Mouse (Mus musculus) natural killer cell, adult 2 months (primary cell): ENCODE results near the gene Rpain.
A peak's percentile ranks its signal among the peaks of the same experiment; 100 is the strongest.

Experiments used
- DNase-seq, 2 experiments: peaks; one replicate each; pipeline ENCODE4 v3.0.0; 2022; ENCODE audit warnings: low spot score in 2 of 2

Rpain gene

GRCm38 (mm10) chr11:70969821-70970559 lies at the start of gene Rpain, which contains the start of gene Nup88:
TSS of gene Rpain (plus strand) at chr11:70970213.
TSS of gene Nup88 (minus strand) at chr11:70969973.
- DNase-seq: peak; percentile 87 to 90

DNA sequence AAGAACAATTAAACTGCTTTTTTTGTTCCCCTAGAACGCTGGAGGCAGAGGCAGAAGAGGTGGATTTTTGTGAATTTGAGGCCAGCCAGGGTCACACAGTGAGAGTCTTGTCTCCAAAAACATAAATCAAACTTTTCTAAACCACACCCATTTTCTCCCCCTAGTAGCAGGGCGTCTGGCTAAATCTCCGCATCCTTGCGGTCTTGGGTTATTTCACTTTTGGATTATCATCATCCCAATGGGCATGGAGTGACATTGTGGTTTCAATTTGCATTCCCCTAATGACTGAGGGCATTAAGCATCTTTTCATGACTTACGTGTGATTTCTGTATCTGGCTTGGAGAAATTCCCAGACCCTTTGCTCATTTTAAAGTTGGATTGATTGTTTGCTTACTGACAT lies 38.6 kb upstream of the Rpain start:
- DNase-seq: no peak

DNA sequence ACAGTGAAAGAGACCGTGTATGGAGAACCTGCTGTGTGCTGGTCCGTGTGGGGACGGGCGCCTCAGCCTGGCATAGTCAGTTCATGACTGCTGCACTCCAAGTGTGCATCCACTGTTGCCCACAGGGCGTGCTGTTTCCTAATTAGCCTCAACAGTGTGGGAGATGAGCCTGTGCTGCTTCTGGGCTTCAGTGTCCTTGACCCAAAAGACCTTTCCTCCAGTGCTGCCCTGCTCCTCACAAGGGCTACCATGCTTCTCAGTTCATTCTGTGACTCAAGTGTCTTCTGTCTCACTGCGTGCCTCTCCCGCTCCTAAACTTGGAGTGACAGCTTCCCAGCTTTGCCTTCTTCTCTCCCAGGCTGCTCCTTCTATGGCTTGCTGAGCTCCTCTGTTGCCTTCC lies 34.7 kb upstream of the Rpain start:
- no peak for DNase-seq

DNA sequence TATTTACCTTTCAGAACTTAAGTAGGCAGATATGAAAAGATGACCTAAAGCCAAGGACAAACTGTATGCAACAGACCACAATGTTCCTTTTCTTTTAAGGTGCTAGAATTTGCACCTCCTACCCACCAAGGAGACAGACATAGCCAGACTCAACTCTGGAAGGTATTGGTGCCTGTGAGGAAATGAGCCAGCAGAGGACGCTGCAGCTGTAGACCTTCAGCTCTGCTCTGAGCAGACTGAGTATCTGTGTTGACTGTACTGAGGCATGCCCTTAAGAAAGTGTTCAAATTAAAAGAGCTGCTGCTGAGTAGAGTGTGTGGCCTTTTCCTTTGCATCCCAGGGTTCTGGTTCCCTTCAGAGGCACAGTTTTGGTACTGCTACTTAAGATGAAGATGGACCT lies 27.4 kb upstream of the Rpain start:
- DNase-seq: no peak

DNA sequence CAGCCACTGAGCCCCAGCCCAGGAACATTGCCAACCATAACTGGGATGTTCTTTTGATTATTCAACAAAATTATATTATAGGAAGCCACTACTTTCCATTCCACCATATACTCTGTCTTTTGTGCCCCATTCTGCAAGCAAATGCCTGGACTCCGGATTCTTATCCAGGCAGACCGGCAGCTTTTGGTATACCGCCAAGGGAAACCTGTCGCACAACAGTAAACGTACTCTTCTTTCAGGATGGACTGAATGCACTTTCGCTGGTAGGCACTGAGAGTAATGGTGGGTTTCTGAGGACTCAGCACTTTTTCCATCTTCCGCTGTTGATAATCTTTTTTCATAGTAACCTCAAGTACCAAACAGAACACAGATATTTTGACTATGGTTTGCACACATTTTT lies 26.4 kb upstream of the Rpain start:
- no peak for DNase-seq

- no peak for DNase-seq
Observed at GRCm38 (mm10) chr11:70944935-70945817, 24.8 kb upstream of the Rpain start.

GRCm38 (mm10) chr11:70954711-70955110 lies 15.3 kb upstream of the Rpain start:
- no peak for DNase-seq

DNA sequence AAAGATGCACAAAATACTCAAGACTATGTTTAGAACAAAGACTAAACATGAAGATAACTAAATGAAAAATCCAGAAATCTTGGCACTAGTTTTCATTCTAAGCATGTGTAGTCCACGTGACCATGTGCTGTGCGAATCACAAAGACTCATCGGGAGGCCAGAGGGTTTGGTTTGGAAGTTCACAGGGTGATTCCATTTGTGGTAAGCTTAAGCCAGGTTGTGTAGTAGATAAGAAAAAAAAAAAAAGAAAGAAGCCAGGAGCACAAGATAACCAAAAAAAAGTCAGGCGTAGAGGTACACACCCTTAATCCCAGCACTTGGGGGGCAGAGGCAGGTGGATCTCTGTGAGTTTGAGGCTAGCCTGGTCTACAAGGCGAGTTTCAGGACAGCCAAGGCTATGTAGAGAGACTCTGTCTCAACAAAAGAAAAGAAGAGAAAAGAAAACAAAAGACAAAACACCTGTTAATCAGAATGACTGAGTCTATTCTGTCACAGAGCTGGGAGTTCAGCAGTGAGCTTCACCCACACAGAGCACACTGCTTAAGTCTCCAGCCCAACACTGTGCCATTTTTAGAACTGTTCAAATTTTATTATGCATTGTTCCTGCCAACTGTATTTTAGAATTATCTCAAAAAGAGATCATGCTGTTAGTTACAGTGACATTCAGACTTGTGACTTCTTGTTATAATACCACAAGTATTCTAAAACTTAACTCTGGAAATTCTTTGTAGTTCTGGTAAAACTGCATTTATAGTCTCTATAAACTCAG lies 9.0 kb upstream of the Rpain start:
- no peak for DNase-seq

DNA sequence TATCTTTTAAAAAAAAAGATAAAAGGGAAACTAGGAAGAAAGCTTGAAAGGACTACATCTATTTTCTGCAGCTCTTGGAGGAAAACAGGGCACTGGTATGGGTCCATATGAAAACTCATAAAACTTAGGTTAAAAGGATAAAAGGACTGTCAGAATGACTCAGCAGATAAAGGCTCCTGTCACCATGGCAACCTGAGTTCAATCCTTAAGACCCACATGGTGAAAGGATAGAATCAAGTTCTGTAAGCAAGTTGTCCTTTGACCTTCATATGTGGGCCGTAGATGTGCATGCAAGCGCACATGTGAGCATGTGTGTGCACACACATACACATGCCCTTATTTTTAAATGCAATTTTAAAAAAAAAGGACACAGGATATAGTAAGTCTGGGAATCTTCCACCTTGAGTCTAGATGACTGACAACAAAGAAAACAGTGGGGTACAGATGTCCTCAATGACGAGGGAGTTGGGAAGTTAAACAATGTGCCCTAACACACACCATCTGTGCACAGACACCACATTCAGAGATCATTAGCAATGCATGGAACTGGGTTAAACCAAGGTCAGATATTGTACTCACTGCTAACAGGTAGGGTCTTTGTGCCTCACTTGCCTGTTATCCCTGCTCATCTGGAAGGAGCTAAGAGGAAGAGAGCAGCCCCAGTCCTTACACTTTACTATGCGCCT lies 5.6 kb upstream of the Rpain start:
- DNase-seq: no peak

GRCm38 (mm10) chr11:70969271-70969794 lies 680 bp upstream of the Rpain start:
- no peak for DNase-seq

DNA sequence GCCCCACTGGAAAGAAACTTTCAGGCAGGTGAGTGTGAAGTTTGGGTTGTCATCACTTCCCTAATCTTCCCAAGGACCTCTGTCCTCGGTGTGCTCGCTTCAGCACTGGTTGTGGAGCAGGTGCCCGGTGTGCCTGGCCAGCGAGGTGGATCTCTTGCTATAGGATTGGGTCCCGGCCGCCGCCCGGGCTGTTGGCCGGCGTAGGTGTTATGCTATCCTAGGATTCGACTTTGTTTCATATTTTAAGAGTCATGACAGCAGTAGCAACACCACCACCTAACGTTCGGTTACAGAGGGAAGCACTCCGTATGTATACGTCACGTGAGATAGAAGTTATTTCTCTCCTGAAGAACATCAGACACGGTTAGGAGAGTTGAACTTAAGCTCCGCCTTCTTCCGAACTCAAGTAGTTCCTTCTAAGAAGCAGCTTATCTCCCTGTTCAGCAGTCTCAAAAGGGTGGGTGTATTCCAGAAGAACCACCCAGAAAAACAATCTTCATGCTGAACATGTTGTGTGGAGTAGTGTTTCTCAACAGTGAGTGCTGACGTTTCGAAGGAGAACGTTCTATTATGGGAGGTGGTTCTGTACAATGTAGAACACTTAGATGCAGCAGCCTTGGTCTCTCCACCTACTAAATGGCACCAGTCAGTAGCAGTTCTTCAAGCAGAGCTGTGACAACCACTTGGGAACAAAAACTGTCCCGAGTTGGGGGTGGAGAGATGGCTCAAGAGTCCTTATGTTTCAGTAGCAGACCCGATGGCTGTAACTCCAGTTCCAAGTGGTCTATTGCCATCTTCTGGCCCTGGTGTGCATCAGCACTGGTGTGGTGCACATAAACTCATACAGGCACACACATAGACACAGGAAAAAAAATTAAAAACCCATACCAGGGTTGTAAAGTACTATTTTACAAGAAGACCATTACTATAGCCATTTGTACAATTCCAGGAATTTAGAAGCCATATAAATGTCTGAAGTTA lies 837 bp downstream of the Rpain start:
- DNase-seq: peak in 1 of 2 experiments; percentile 21

DNA sequence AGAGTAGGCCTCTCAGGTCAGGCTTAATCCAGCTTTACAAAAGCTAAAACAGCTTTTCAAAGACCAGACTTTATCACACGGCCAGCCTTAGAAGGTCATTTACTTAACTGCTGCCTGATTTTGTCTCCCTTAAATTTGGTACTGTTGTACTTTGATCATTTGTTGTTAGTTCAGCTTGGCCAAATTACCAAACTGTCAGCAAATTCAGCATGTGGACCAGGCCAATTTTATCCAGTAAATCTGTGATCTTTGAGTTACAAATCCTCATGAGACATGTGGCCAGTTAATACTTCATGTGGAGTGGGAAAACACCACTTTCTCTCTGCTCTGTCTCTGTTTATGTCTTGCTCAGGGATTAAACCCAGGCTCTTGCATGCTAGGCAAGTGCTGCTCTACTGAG lies 2.6 kb downstream of the Rpain start:
- no peak for DNase-seq

- DNase-seq: peak in 1 of 2 experiments; percentile 9
Observed at GRCm38 (mm10) chr11:70973947-70974346, 3.9 kb downstream of the Rpain start.

GRCm38 (mm10) chr11:70975193-70975592 lies 5.2 kb downstream of the Rpain start:
- DNase-seq: no peak

- no peak for DNase-seq
Observed at GRCm38 (mm10) chr11:70977293-70977692, 7.3 kb downstream of the Rpain start.

GRCm38 (mm10) chr11:70980232-70980631 lies 10.2 kb downstream of the Rpain start:
- no peak for DNase-seq

DNA sequence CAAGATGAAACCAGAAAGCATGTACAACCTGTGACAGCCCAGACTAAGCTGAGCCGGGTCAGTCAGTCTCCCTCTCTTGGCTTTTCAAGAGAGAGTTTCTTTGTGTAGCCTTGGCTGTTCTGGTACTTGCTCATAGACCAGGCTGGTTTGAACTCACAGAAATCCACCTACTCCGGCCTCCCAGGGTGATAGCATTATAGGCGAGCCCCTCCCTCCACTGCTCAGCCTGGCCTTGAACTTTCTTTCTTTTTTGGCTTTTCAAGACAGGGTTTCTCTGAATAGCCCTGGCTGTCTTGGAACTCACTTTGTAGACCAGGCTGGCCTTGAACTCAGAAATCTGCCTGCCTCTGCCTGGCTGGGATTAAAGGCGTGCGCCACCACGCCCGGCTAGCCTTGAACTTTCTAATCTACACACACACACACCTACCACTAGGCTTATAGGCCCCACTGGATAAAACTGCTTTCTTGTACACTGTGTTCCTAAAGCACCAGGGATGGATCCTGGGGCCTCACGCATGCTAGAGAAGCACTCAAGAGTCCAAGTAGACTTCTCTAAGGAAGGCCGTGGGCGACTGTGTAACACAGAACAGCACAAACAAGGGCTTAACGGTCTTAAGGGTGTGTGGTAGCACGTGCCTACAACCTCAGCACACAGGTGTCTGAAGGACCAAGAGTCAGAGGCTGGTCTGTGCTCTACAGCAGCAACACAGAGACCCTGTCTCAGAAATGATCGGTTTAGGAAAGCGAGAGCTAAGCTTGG lies 10.9 kb downstream of the Rpain start:
- no peak for DNase-seq

DNA sequence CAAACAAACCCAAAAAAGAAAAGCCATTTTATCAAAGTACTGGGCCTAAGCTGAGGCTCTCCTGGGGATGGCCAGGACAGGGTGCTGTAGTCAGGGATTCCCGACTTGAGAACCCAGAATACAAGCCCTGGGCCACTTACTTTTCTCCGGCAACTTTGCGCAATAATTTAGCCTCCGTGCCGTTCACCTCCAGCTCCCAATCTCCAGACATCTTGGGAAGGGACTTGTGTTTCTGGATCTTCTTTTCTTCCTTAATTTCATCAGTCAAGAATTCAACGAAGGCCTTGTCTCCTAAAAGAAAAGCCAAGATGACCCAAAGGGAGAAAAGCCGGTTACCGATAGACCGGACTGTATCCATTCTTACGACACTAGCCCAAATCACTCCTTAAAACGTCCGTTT lies 12.0 kb downstream of the Rpain start:
- no peak for DNase-seq

GRCm38 (mm10) chr11:70982557-70983228 lies 12.7 kb downstream of the Rpain start, which contains the start of gene C1qbp:
TSS of gene C1qbp (minus strand) at chr11:70983026.
- DNase-seq: peak; percentile 90 to 92
